Mouse (Mus musculus): ENCODE data around the gene Ncan.
A peak's percentile ranks its signal among the peaks of the same experiment; 100 is the strongest.

The Ncan gene

DNA sequence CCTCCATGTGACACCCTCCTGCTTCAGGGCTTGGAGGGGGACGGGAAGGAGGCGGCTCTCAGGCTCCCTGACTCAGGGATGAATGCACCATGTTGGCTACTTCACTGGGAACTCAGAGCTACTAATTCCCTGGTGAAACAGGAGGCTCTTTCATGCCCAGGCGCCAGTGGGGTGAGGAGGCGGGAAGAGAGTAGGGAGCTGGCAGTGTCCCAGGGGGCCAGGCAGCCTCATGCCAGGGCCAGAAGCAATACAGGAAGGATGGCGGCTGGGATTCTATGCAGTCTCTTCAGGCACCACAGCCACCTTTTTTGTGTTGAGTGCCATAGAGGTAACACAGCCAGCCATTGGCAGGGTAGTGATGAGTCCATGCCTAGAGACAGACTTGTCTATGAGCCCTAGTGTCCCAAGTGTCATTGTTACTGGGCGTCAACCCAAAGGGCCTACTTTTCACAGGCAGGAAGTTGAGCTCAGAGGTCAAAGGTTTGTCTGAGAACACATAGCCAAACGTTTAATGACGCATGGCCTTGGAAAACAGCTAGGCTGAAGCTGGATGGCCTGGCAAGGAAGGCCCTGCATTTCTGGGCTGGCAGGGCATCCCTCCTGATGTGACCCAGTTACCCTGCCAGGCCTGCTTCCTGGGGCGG lies 8.8 kb upstream of the Ncan start:
- DNase-seq (ENCODE audit: low read depth, low spot score) = no peak

DNA sequence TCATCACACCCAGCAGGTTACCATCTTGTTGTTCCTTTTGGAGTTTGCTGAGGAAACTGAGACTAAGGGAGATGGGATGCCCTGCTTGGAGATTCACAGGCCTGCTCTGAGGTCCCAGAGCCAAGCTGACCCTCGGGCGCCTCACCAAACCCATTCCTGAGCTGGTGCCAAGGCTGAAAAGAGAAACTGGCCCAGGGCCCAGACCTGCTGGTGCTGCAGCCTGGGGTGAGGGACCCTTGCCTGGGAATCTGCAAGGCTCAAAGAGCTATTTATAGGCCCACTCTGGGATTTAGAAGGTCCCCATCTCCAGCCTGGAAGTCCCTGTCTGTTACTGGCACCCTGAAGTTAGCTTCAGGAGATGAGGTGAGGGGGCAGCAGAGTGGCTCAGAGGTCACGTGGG lies 7.8 kb upstream of the Ncan start:
- no peak for DNase-seq (ENCODE audit: low read depth, low spot score)

DNA sequence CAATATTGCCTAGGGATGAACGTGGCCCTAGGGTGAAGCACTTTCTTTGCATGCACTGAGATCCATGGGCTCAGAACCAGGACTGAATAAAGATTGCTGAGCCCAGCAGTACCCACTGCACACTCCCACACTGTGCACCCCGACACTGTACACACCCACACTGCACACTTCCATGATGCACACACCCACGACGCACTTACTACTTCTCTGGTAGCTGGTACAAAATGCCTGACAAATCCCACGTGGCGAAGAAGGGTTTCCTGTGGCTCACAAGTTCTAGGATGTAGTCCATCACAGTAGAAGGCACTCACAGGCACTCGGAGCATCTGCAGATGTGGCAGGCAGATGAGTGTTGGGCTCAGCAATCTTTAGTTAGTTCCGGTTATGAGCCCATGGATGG lies 4.3 kb upstream of the Ncan start:
- no peak for DNase-seq (ENCODE audit: low read depth, low spot score)

DNA sequence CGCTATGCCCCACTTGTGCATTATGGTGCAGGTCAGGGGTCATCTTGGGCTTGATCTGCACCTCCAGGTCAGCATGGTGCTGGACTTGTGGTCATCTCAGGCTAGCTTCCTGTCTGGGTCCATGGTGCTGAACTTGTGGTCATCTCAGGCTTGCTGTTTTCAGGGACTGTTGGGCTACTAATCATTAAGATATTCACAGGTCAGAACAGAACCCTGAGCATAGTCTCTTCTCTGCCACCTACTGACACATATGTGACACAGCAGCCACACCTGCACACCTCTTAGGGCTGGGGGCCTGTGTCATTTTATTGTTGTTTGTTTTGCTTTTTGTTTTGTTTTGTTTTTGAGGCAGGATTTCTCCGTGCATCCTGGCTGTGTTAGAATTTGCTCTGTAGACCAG lies 2.2 kb upstream of the Ncan start:
- no peak for DNase-seq (ENCODE audit: low read depth, low spot score)

DNA sequence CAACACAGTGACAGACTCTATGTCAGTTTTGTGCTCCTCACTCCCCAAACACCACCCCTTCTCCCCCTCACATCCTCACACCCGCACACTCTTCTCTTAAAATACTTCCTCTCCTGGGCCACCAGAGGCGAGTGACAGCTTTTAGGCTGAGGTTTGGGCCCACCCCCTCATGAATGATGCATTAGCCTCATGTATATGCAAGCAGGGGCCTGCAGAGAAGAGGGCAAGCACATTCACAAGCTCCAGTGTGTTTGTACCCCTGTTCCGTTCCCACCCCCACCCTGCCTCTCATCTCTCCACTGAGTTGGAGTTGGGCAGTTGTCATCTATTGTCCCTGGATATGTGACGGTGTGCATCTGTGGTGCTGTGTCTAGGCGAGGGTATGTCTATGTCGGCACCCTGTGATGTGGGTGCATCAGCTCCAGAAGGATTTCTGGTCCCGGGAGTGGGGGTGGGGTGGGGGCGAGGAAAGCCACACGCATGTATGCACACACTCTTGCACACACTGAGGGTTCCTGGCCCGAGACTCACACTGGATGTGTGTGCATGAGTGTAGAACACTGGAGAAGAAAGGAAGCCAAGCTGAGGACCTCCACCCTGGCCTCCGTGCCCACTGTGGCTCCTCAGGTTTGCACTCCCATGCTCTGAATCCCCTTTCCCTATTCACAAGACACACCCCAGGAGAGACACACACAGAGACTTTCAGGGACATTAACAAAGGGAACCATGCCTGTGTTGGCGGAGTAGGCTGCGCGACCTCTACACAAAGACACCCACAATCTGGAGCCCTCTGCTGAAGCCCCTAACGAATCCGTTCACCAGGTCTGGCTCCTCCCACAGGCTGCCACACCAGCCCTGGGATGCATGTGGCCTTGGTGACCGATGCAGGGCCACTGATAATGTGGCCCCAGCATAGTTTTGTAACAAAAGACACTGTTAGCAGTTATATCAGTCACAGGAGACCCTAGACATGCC lies 1.7 kb downstream of the Ncan start:
- no peak for DNase-seq (ENCODE audit: low read depth, low spot score)

DNA sequence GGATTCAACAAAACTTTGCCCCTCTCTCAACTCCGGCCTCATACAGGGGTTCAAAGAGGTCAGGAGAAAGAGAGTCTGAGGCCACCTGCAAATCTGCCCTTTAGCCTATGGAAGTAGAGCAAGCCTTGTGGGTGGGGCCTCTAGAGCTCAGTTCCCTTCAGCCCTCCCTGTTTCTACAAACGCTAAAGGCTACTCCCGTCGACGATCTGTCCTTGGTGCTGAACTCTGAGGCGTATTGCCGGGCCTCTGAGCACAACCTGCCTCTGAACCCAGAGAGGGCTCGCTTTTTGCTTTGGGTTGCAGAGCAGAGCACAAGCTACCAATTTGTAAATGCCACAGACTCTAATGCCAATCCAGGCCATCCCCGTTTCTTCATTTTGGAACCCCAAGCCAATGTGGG lies 3.1 kb downstream of the Ncan start:
- DNase-seq (ENCODE audit: low read depth, low spot score) = peak; percentile 52

DNA sequence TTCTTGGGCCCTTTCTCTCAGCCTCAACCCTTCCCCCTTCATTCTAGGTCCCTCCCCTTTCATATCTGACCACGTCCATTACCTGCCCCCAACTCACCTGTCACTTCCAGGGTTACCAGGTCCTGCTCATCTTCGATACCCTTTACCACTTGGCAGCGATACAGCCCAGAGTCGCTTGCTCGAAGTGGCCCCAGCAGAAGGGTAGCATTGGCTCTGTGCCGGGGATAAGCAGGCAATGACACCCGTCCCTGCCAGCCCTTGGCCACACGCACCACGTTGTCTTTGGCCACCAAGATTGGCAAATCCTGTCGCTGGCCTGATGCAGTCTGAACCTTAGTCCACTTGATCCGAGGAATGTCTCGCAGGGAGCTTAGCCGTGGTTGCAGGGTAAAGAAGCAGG lies 5.8 kb downstream of the Ncan start:
- DNase-seq (ENCODE audit: low read depth, low spot score) = no peak

DNA sequence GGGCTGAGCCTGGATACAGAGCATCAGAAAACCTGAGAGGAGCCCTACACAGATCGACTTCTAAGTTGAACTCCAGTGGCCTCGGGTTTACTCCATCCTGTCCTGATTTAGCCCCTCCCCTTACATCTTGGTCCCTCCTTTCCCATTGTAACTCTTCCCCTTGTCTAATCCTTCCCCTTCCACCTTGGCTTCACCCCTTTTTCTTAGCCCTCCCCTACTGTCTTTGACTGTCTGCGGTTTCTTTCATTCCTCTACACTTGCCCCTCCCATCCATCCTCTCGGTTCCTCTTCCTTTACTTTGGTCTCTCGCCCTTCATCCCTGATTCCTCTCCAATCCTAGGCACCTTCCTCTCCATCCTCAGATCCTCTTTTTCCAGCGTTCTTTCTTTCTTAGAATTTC lies 6.2 kb downstream of the Ncan start:
- DNase-seq (ENCODE audit: low read depth, low spot score) = no peak

DNA sequence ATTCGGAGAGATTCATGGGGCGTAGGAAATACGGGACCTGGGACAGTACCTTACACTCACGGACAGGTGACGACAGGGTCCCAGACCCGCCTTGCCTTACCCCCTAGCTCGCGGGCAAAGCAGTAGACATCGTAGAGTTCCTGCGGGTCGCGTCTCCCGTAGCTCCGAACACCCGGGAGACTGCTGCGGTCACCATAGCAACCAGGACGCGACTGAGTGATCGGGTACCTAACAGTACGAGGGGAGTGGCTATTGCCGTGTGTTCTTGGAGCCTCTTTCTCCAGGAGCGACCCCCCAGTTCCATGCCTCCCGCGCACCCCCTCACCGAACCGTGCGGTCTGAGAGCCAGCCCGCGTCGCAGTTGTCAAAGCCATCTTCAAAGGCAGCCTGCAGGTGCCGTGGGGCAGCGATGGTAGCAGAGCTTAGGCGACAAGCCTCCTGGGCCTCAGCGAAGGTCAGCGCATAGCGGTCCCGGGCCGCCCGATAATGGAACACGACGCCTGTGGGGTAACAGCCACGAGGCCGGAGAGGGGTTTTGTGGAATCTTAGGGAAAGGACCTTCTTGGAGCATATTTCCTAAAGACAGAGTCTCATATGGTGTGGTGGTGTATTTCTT lies 8.2 kb downstream of the Ncan start:
- no peak for DNase-seq (ENCODE audit: low read depth, low spot score)

DNA sequence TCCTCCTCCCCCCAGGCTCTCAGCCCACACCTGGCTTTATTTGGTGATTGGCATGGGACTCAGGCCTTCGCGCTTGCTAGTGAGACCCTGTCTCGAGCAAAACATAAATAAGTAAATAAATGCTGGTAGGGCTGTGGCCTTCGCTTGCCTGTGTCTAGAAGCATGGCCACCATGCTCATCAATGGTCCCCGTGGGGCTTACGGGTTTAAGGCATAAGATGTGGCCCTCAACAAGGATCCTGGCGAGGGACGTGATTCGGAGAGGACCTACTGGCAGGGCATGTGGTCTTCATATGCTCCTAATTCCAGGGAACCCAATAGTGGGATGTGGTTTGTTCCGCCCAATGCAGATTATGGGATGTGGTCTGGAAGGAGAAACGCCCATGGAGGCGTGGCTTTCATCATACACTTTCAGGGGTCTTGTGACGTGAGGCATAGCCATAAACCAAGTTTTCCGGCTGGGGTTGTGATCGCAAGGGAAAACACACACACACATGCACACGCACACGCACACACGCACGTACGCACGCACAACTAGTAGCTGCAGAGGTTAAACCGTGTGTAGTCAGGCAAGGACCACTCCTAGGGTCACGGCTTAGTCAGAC lies 9.4 kb downstream of the Ncan start:
- no peak for DNase-seq (ENCODE audit: low read depth, low spot score)

DNA sequence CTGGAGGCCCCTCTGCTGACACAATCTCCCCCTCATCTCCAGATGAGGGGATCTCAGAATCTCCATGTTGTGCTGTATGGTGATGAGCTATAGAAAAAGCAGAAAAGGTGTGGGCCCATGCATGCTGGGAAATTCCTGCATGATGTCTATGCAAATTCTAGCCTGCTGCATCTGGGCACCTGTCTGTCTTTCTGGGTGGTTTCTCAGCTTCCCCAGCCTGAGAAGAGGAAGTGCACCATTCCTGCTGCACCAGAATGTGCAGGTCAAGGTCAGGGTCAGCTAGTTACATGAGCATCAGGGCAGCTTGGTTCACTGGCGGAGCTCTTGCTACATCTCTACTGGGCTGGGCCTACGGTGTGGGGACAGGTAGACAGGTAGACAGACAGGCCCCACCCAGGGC lies 10.2 kb downstream of the Ncan start:
- DNase-seq (ENCODE audit: low read depth, low spot score) = no peak

DNA sequence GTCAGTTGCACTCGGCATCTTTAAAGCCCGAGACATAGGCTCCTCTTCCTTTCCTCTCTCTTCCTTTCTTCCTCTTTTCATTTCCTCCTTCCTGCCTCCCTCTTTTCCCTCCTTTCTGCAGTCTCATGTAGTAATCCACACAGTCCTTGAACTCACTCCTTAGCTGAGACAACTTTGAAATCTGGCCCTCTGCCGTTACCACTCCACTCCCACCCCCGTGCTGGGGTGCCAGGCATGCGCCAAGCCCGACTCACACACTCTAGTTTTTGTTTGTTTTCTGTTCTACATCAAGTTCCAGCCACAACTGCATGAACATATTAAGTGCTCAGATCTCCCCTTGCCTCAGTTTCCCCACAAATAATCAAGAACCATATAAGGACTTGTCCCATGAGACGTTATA lies 15.8 kb downstream of the Ncan start:
- DNase-seq (ENCODE audit: low read depth, low spot score) = no peak

DNA sequence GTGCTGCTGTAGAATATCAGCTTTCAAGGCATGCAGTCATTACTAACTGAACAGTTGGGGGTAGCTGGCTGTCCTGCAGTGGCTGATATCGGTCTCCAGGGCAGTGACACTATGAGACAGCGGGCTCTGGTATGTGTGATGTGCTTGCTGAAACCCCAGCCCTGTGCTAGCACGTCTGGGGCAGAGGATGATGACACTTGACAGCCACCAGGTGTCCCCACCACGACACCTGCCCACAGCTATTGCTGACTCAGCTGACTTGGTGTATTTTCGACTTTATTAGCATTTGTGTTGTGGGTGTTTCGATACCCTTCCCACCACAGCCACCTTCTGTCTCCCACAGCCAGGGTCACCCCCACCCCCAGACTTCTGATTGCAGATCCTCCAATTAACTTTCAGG lies 16.2 kb downstream of the Ncan start:
- no peak for DNase-seq (ENCODE audit: low read depth, low spot score)

DNA sequence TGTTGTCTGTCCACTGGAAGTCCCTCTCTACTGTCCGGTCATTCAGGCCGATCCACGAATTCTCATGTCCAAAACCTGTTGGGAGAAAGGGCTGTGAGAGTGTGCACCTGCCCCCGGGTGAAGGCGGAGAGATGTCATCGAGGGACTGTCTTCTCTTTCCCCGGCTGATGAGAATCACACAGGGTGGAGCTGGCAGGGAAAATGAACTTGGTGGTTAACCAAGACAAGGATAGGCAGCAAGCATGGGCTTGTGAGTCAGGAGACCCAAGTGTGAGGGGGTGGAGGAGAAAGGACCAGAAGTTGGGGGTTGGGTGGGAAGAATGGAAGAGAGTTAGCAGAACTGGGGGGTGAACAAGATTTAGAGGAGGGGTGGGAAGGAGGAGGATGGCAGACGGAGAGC lies 20.4 kb downstream of the Ncan start:
- DNase-seq (ENCODE audit: low read depth, low spot score) = no peak

DNA sequence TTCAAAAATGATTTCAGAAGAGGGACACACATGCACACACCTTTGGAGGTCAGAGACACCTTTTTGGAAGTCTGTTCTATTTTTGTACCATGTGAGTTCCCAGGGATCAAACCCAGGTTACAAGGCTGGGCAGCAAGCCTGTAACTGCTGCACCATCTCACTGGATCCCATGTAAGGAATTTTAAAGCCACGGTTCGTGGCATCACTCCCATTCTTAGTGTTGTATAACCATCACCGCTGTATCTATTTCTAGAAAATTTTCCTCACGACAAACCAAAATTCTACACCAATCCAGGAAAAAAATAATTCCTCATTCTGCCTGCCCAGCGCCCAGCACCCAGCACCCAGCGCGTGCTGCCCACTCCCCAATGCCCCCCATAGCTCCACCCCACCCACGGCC lies 21.4 kb downstream of the Ncan start:
- DNase-seq (ENCODE audit: low read depth, low spot score) = no peak

DNA sequence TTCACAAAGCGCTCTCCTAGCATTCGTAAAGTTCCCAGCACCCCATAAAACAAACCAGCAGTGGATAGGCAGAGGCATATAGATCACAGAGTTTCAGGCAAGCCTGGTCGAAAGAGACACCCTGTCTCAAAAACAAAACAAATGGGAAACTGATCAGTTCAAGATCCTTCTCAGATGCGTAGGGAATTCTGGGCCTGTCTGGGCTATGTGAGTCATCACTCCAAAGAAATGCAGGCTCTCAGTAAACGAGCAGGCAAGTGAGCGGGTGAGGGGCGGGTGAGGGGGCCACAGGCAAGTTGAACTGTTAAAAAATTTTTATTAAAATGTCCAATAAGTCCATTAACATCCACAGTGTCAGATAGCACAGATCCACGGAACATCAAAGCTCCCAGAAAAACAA lies 27.9 kb downstream of the Ncan start:
- DNase-seq (ENCODE audit: low read depth, low spot score) = no peak

DNA sequence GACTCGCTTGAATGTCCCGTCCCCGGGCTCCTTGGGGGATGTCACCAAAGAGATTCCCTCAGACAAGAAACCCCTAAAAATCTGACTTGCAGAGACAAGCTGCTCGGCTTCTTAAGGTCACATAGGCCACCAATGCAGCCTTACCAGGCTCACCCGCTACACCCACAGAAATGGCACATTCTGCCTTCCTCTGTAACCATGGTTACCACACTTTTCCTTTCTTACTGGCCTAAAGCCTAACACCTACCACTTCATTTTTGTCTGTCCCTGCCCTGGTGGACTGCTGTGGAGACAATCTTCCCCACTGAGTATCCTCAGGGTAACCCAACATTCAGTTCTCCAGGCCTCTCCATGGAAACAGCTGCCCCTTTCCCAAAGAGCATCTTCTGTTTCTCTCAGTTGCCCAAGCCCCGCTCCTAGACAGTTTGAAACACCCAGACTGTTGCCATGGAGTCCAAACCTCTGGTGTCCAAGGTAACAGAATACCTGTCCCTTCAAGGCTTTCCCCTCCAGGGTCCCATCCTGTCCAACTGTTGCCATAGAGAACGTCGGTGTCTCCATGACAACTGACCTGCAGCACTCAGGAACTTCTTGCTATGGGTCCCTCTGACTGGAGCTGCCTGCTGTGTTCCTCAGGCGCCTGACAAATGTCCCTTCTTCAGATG lies 31.2 kb downstream of the Ncan start:
- DNase-seq (ENCODE audit: low read depth, low spot score) = no peak

DNA sequence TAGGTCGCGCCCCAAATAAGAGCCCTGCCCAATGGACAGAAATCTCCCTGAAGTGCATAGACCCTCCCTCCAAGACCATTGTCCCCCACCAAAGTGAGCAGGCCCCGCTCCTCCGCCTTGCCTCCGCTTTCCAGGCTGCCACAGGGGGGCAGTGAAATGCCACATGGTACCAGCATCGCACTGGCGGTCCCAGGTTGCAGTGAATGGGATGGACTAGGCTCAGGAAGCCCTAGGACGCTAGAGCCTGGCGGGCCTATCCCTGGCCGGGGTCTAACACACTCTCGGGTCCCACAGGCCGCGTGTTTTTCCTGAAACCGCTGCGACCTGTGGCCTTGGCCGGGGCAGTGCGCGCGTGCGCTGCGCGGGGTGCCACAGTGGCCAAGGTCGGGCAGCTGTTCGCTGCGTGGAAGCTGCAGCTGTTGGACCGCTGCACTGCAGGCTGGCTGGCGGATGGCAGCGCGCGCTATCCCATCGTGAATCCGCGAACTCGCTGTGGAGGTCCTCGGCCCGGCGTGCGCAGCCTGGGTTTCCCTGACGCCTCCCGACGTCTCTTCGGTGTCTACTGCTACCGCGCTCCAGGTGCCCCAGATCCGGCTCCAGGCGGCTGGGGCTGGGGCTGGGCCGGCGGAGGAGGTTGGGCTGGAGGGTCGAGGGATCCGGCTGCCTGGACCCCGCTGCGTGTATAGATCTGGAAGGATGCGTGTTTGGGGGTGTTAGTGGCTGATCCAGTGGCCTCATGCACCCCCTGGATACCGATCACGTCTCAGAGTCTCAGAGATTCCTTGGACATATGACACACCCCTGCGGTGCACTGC lies 32.6 kb downstream of the Ncan start:
- peak; percentile 38 for DNase-seq (ENCODE audit: low read depth, low spot score)

DNA sequence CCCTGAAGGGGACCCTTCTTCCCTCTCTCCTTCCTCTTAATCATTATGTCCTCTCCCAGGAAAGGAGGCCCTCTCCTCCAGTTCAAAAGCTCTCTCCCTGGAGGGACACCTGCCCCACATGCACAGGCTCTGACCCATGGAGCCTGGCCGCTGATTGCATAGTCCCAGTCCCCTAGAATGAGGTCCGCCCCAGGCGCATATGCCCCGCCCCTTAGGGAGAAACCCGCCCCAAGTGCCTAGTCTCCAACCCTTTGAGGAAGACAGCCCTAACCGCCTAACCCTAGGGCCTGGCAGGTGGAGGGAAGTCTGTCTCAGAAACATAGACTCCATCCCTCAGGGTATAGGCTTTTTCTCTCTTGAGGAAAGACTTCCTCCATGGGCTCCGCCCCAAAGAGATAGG lies 33.4 kb downstream of the Ncan start:
- DNase-seq (ENCODE audit: low read depth, low spot score) = no peak

DNA sequence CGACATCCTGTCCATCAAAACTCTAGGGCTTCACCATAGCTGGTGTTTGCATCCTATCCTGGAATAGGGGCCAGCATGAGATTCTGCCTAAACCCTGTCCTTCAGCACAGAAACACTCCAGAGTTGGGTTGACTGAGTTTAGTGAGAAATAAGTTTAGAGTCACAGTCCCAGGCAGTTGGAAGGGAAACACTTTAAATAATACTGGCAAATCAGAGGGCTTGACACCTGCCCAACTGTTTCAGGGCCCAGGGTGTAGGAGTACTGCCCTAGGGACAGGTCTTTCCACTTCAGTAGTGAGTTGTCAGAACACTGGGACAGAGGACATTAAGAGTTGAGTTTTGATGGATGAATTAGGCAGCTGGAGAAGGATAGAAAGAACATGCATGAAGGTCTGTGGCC lies 34.5 kb downstream of the Ncan start:
- no peak for DNase-seq (ENCODE audit: low read depth, low spot score)

Data from embryo, embryonic 11.5 days (tissue).